Mouse (Mus musculus) lung, postnatal 0 days (tissue): ENCODE results near the gene Ywhag. TPM values are rescaled to one million over a fixed set of nuclear protein-coding genes. Genes with fewer than 3 reads are reported as not detected.

Experiments
- ATAC-seq: fragments of 200-750 bp; cut with Nextera tagmentation; 2 replicates; pipeline ENCODE4 v1.8.0; 2017; ENCODE audit warnings: moderate library complexity
- DNase-seq: peaks from one replicate; pipeline ENCODE4 v3.0.0-alpha.2; 2016; ENCODE audit warnings: low spot score
- H3K27ac ChIP-seq: fragments of 300-500 bp; sonication (generic); 2 replicates; pipeline ENCODE4 v1.5.1; 2014; ENCODE audit warnings: antibody characterized with exemption, mild to moderate bottlenecking, low read length, mixed read lengths
- H3K27me3 ChIP-seq: fragments of 300-500 bp; sonication (generic); replicated peaks from 2 replicates; pipeline ENCODE4 v1.6.1; 2014; ENCODE audit warnings: low read length, mixed read lengths; ENCODE audit not compliant: insufficient read depth
- H3K36me3 ChIP-seq: fragments of 300-500 bp; sonication (generic); 2 replicates; pipeline ENCODE4 v1.6.1; 2014; ENCODE audit warnings: low read length, mixed read lengths; ENCODE audit not compliant: insufficient read depth
- H3K4me1 ChIP-seq: fragments of 300-500 bp; sonication (generic); 2 replicates; pipeline ENCODE4 v1.6.1; 2014; ENCODE audit warnings: antibody characterized with exemption, low read depth, low read length, mixed read lengths; ENCODE audit not compliant: insufficient read depth
- H3K4me2 ChIP-seq: fragments of 300-500 bp; sonication (generic); replicated peaks from 2 replicates; pipeline ENCODE4 v1.6.1; 2014; ENCODE audit warnings: low read depth, mild to moderate bottlenecking, low read length, moderate library complexity, mixed read lengths
- H3K4me3 ChIP-seq: fragments of 300-500 bp; sonication (generic); 2 replicates; pipeline ENCODE4 v1.5.1; 2014; ENCODE audit warnings: low read depth, low read length
- H3K9ac ChIP-seq: fragments of 300-500 bp; sonication (generic); replicated peaks from 2 replicates; pipeline ENCODE4 v1.6.1; 2014; ENCODE audit warnings: low read depth, mild to moderate bottlenecking
- H3K9me3 ChIP-seq: fragments of 300-500 bp; sonication (generic); 2 replicates; pipeline ENCODE4 v1.6.1; 2016; ENCODE audit warnings: low read length, mixed read lengths
- CTCF ChIP-seq: IDR thresholded peaks from 2 replicates; pipeline ENCODE4 v1.5.1; 2016; ENCODE audit warnings: antibody characterized with exemption, mild to moderate bottlenecking
- EP300 ChIP-seq: IDR thresholded peaks from 2 replicates; pipeline ENCODE4 v1.6.1; 2016; ENCODE audit warnings: antibody characterized with exemption, mild to moderate bottlenecking, control low read depth
- WGBS: fragments of 180-500 bp; shearing (Covaris S2); extraction: QIAGEN DNeasy Blood & Tissue Kit; methylation state at CpG from one replicate; pipeline ENCODE4 v1.1.7; 2014; 5-methylcytosine and 5-hydroxymethylcytosine counted together
- polyA plus RNA-seq: library from polyadenylated mRNA; unstranded; fragments of >200 nt; fragmentation: Nextera tagmentation; extraction: Ambion mirVana; gene quantifications from 2 replicates; pipeline ENCODE4 v1.2.1, GENCODE M21; 2015

Gene Ywhag
- polyA plus RNA-seq, 1 experiment from 2014 or later = 75.5 TPM

DNA sequence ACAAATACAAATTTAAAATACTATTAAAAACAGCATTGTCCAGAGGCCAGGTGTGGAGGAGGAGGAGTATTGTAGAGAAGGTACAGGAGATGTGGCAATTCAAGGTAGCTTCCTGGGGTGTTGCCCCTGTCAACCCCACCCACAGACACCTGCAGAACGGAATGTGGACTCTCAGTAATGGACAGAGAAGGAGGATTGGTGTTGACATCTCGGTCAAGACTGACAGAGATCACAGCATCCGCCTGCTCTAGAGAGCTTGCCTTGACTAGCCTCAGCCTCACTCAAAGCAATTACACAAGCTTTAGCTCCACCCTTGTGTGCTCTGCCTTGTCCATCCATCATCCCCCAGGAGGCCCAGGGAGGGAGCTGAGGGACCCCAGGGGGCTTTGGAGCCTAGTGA, 43.5 kb downstream of the Ywhag start:
- H3K36me3 ChIP-seq = no peaks in the 10 kb centered on the region
- no peak overlapping the region for H3K4me2 ChIP-seq
- no peak for TF ChIP-seq CTCF
- TF ChIP-seq EP300 = no peak
- no peak for ATAC-seq
- no peaks in the 10 kb centered on the region for H3K4me1 ChIP-seq
- no peaks in the 10 kb centered on the region for H3K9me3 ChIP-seq
- H3K27me3 ChIP-seq = no peaks in the 10 kb centered on the region
- no peak overlapping the region for H3K9ac ChIP-seq
- 40% methylated on average over 3 of the region's 3 CpGs for WGBS
- no peak overlapping the region for H3K4me3 ChIP-seq
- DNase-seq = no peak
- no peak overlapping the region for H3K27ac ChIP-seq

DNA sequence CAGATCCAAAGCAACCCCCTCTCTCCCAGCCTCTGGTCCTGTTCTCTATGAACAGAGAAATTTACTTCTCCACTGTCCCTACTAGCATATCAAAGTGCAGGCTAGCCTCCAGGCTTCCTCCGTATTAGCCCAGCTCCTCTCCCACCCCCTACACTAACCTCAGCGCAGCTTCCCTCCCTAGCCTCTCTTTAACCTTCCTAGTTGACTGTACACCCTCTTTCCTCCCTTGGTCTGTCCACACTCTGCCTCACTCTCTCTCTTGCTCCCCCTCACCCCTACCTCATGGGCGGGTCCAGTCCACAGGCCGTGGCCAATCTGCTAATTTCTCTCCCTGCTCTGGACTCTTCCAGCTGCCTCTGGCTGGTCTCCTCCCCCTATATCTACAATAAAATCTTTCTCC, 44.1 kb downstream of the Ywhag start:
- Histone ChIP-seq H3K27ac (no peak overlapping the region), H3K4me3 (no peak overlapping the region), H3K9ac (no peak overlapping the region), H3K27me3 (no peaks in the 10 kb centered on the region), H3K4me2 (no peak overlapping the region), H3K36me3 (no peaks in the 10 kb centered on the region), H3K9me3 (no peaks in the 10 kb centered on the region), H3K4me1 (no peaks in the 10 kb centered on the region)
- TF ChIP-seq EP300 (no peak), CTCF (no peak)
- DNase-seq (no peak), ATAC-seq (no peak)
- 52% methylated on average over 4 of the region's 4 CpGs for WGBS

DNA sequence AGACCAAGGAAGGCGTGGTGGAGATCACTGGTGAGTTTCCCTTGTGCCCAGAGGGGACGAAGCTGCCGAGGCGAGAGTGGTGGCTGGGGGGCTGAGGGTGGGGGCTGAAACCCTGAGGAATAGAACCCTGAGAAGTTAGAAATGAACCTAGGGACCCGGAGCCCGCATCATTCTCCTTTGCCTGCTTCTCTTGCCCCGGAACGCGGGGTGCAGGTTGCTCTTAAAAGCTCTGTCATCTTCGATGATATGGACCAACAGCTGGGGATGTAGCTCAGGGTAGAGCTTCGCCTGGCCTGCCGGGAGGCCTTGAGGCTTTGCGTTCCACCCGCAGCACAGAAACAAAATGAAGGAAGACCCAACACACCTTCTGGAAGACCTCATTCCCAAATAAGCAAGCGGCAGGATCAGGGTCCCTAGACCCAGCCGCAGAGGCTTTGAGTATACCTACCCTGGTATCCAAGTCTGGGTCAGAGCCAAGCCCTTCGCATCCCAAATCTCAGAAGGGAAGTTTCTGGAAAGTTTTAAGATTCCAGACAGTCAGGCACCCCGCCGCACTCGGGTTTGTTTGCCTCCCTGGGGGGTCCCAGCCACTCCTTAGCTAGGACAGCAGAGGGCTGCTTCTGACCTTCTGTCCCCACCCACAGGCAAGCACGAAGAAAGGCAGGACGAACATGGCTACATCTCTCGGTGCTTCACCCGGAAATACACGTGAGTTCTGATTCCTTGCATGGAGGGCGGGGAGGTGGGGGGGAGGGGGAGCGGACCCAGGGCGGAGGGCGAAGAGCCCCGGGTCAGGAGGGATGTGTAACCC, 45.8 kb downstream of the Ywhag start:
- ATAC-seq (no peak), DNase-seq (peak; percentile 50)
- Histone ChIP-seq H3K9me3 (no peaks in the 10 kb centered on the region), H3K4me2 (peak overlapping the region; percentile 57), H3K9ac (peak overlapping the region; percentile 54), H3K4me3 (peak overlapping the region; percentile 43), H3K4me1 (no peaks in the 10 kb centered on the region), H3K27me3 (no peaks in the 10 kb centered on the region), H3K27ac (0 out of 2 replicates have a peak overlapping the region, but pooled peaks have one; percentile 40), H3K36me3 (no peaks in the 10 kb centered on the region)
- WGBS = 4% methylated on average over 26 of the region's 30 CpGs
- TF ChIP-seq EP300 (no peak), CTCF (peak; percentile 24; the same call in 1 of the 2 replicates)

DNA sequence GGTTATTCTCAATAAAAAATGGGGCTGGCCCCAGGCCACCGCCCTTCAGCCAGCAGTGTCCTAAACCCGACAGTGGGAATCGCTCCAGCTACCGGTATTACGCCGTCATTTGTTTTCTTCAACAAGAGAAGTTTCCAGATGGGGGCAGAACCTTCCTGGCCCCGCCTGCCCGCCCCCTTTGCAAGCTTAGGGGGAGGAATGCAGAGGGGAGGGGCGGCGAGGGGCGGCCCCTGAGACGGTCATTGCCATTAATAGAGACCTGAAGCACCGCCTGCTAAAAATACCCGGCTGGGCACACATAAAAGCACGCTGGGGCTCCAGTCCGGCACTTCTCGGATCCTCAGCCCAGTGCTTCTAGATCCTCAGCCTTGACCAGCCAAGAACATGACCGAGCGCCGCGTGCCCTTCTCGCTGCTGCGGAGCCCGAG, 46.7 kb downstream of the Ywhag start, which contains the start of gene Hspb1:
Hspb1 (plus strand) TSS at position 245 of the 428 bp plus-strand sequence.
- peak; percentile 95 for ATAC-seq
- H3K9me3 ChIP-seq = no peaks in the 10 kb centered on the region
- H3K9ac ChIP-seq = peak within 1 kb of the TSS; percentile 54
- peak; percentile 83 for TF ChIP-seq EP300
- peak; percentile 36; the same call in 1 of the 2 replicates for TF ChIP-seq CTCF
- H3K4me2 ChIP-seq = peak within 1 kb of the TSS; percentile 57
- no peaks in the 10 kb centered on the region for H3K27me3 ChIP-seq
- no peaks in the 10 kb centered on the region for H3K36me3 ChIP-seq
- WGBS = 1% methylated on average over 20 of the region's 24 CpGs
- H3K4me1 ChIP-seq = no peaks in the 10 kb centered on the region
- H3K4me3 ChIP-seq = peak within 1 kb of the TSS; percentile 43
- peak within 1 kb of the TSS; percentile 77 for H3K27ac ChIP-seq
- peak; percentile 97 for DNase-seq

DNA sequence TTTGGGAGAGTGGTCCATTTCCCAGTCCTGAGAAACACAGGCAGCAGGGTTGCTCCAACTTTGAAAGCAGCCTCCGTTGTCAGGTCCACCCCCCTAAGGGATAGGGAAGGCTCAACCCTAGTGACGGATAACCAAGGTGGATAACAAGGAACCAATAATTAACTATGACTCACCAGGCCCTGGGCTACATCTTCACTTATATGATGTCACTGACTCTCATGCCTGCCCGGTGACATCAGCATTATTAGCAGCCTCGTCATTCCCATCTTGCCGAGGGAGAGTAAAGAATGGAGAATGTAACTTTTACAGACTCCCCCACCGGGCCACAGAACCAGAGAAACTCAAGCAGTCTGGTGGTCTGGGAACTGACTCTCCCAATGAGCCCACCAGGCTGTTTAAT, 49.8 kb downstream of the Ywhag start:
- Histone ChIP-seq H3K9ac (no peak overlapping the region), H3K9me3 (no peaks in the 10 kb centered on the region), H3K27ac (no peak overlapping the region), H3K4me3 (no peak overlapping the region), H3K4me2 (no peak overlapping the region), H3K36me3 (no peaks in the 10 kb centered on the region), H3K27me3 (no peaks in the 10 kb centered on the region), H3K4me1 (peaks cover under 1% of the 10 kb centered on the region; the same call in 1 of the 2 replicates)
- WGBS = 70% methylated on average over 6 of the region's 6 CpGs
- ATAC-seq (no peak), DNase-seq (no peak)
- no peak for TF ChIP-seq EP300
- no peak for TF ChIP-seq CTCF

DNA sequence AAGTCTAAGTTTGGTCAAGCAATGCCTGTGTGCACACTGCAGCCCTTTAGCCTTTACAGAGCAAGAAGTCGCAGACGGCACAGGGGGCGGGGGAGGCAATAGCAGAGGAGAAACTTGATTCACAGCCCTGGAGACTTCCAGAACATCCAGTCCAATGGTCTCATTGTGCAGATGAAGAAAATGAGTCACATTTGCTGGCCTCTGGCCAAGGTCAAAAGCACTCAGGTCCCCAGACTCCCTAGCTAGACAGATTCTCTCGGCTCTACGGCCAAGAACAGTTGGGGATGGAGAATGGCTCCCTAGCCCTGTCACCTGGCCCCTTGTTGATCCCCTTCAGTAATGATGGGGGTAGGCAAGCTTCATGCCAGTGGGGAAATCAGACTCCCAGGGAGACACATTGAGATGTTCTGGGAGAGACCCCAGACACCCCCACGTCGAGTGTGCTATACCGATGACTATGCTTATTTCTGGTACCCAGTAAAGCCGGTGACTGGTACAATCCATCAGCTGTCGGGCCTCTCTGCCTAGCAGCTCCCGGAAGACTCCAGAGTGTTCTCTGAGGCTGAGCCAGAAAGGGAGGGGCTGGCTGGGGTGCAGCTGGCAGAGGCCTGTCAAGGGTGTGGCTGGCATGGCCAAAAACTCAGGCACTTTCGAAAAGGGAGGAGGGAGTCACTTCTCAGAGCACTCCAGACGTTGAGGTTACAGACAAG, 54.8 kb downstream of the Ywhag start:
- Histone ChIP-seq H3K27me3 (no peaks in the 10 kb centered on the region), H3K4me3 (no peak overlapping the region), H3K36me3 (no peaks in the 10 kb centered on the region), H3K27ac (peak overlapping the region; percentile 57; the same call in 1 of the 2 replicates), H3K4me1 (peaks cover 7% of the 10 kb centered on the region; the same call in 1 of the 2 replicates), H3K4me2 (no peak overlapping the region), H3K9me3 (no peaks in the 10 kb centered on the region), H3K9ac (no peak overlapping the region)
- 12% methylated on average over 13 of the region's 13 CpGs for WGBS
- TF ChIP-seq EP300 (peak; percentile 61; the same call in 1 of the 2 replicates), CTCF (no peak)
- peak; percentile 94 for DNase-seq
- ATAC-seq = peak; percentile 92
